Mouse (Mus musculus) CH12.LX (cell line): ENCODE measurements around the gene Tbpl2. TPM values are rescaled to one million over a fixed set of nuclear protein-coding genes. Genes with fewer than 3 reads are reported as not detected.

ENCODE experiments used
- DNase-seq: peaks from one replicate; pipeline ENCODE4 v3.0.0-alpha.2; 2013; ENCODE audit errors: extremely low read depth
- H3K27ac ChIP-seq: 2 replicates; pipeline ENCODE4 v1.5.1; 2012; ENCODE audit warnings: low read depth, mild to moderate bottlenecking, control low read depth, moderate library complexity; ENCODE audit not compliant: insufficient read depth
- H3K27me3 ChIP-seq: replicated peaks from 2 replicates; pipeline ENCODE3; 2012; ENCODE audit warnings: inconsistent platforms
- H3K36me3 ChIP-seq, 2 experiments: replicated peaks in 1 of 2; 2 replicates each; pipeline versions ENCODE3 to v1.6.1; 2012; ENCODE audit warnings: inconsistent platforms in 1 of 2, low read length in 1 of 2, mild to moderate bottlenecking in 1 of 2, mixed read lengths in 1 of 2, moderate library complexity in 1 of 2; ENCODE audit not compliant: control insufficient read depth in 1 of 2, insufficient read depth in 1 of 2
- H3K4me1 ChIP-seq, 2 experiments: 2 replicates each; pipeline ENCODE4 v1.6.1; 2012; ENCODE audit warnings: inconsistent platforms in 1 of 2, moderate library complexity in 1 of 2; ENCODE audit not compliant: insufficient read depth in 2 of 2, control insufficient read depth in 1 of 2
- H3K4me2 ChIP-seq: 2 replicates; pipeline ENCODE4 v1.6.1; 2012; ENCODE audit warnings: low read depth, mild to moderate bottlenecking, control low read depth; ENCODE audit not compliant: poor library complexity, insufficient read depth, severe bottlenecking
- H3K4me3 ChIP-seq, 3 experiments: fragments of 150-350 bp in 1 of 3; sonication (generic) in 1 of 3; replicated peaks in 1 of 3; 2 replicates each; pipeline versions ENCODE3 to v1.5.1; 2011 to 2012; ENCODE audit warnings: low read depth in 2 of 3, low read length in 2 of 3, mild to moderate bottlenecking in 2 of 3, moderate library complexity in 2 of 3, control low read depth in 1 of 3, improper control_type of control experiment in 1 of 3, inconsistent platforms in 1 of 3, mixed read lengths in 1 of 3; ENCODE audit not compliant: poor library complexity in 1 of 3
- H3K79me2 ChIP-seq: replicated peaks from 2 replicates; pipeline ENCODE4 v1.6.1; 2012; ENCODE audit warnings: mild to moderate bottlenecking, moderate library complexity; ENCODE audit not compliant: control insufficient read depth, poor library complexity, insufficient read depth, severe bottlenecking; ENCODE audit errors: extremely low read depth
- H3K9ac ChIP-seq: 2 replicates; pipeline ENCODE4 v1.6.1; 2012; ENCODE audit warnings: low read depth, mild to moderate bottlenecking, control low read depth, moderate library complexity; ENCODE audit not compliant: insufficient read depth
- H3K9me3 ChIP-seq: replicated peaks from 2 replicates; pipeline ENCODE3; 2012; ENCODE audit warnings: low read length, inconsistent platforms, mixed read lengths
- CHD1 ChIP-seq: IDR thresholded peaks from 2 replicates; pipeline ENCODE4 v1.6.1; 2012; ENCODE audit warnings: low read depth, low read length, improper control_type of control experiment, inconsistent platforms
- CHD2 ChIP-seq: IDR thresholded peaks from 2 replicates; pipeline ENCODE4 v1.6.1; 2011; ENCODE audit warnings: low read length, improper control_type of control experiment
- E2F4 ChIP-seq: IDR thresholded peaks from 2 replicates; pipeline ENCODE4 v1.6.1; 2011; ENCODE audit warnings: low read depth, low read length, improper control_type of control experiment; ENCODE audit not compliant: insufficient replicate concordance
- ETS1 ChIP-seq: conservative IDR thresholded peaks from 2 replicates; pipeline ENCODE4 v1.6.1; 2012; ENCODE audit warnings: low read depth, mild to moderate bottlenecking, inconsistent platforms, low read length, improper control_type of control experiment, moderate library complexity
- GABPA ChIP-seq: IDR thresholded peaks from 2 replicates; pipeline ENCODE4 v1.6.1; 2012; ENCODE audit warnings: low read depth, low read length, improper control_type of control experiment, inconsistent platforms; ENCODE audit not compliant: insufficient replicate concordance
- IRF4 ChIP-seq: IDR thresholded peaks from 2 replicates; pipeline ENCODE4 v1.6.1; 2014; ENCODE audit warnings: low read depth, mild to moderate bottlenecking, inconsistent platforms, low read length, improper control_type of control experiment
- JUN ChIP-seq: IDR thresholded peaks from 2 replicates; pipeline ENCODE4 v1.6.1; 2011; ENCODE audit warnings: low read depth, mild to moderate bottlenecking, low read length, improper control_type of control experiment, moderate library complexity; ENCODE audit not compliant: insufficient read depth
- JUND ChIP-seq: conservative IDR thresholded peaks from 2 replicates; pipeline ENCODE4 v1.6.1; 2011; ENCODE audit warnings: low read depth, low read length, improper control_type of control experiment
- KAT2A ChIP-seq: IDR thresholded peaks from 2 replicates; pipeline ENCODE4 v1.6.1; 2012; ENCODE audit warnings: low read length, improper control_type of control experiment, inconsistent platforms; ENCODE audit not compliant: insufficient replicate concordance
- MAFK ChIP-seq: IDR thresholded peaks from 2 replicates; pipeline ENCODE4 v1.6.1; 2011; ENCODE audit warnings: low read length, improper control_type of control experiment; ENCODE audit not compliant: insufficient replicate concordance
- MEF2A ChIP-seq: IDR thresholded peaks from 2 replicates; pipeline ENCODE4 v1.6.1; 2014; ENCODE audit warnings: low read depth, mild to moderate bottlenecking, inconsistent platforms, low read length, improper control_type of control experiment, borderline replicate concordance
- NELFE ChIP-seq: IDR thresholded peaks from 2 replicates; pipeline ENCODE4 v1.6.1; 2011; ENCODE audit warnings: low read depth, low read length, improper control_type of control experiment
- PAX5 ChIP-seq: IDR thresholded peaks from 2 replicates; pipeline ENCODE4 v1.6.1; 2012; ENCODE audit warnings: low read length, inconsistent platforms, mixed read lengths
- POLR2A ChIP-seq: IDR thresholded peaks from 2 replicates; pipeline ENCODE4 v1.6.1; 2011; ENCODE audit warnings: low read depth, mild to moderate bottlenecking, improper control_type of control experiment, low read length
- RAD21 ChIP-seq: IDR thresholded peaks from 2 replicates; pipeline ENCODE4 v1.6.1; 2011; ENCODE audit warnings: low read depth, mild to moderate bottlenecking, low read length, improper control_type of control experiment, moderate library complexity
- RCOR1 ChIP-seq: conservative IDR thresholded peaks from 2 replicates; pipeline ENCODE4 v1.6.1; 2012; ENCODE audit warnings: low read depth, mild to moderate bottlenecking, inconsistent platforms, low read length, improper control_type of control experiment
- SMC3 ChIP-seq: IDR thresholded peaks from 2 replicates; pipeline ENCODE4 v1.6.1; 2011; ENCODE audit warnings: low read depth, low read length, improper control_type of control experiment
- TBP ChIP-seq: conservative IDR thresholded peaks from 2 replicates; pipeline ENCODE4 v1.6.1; 2011; ENCODE audit warnings: low read depth, low read length, improper control_type of control experiment
- TCF12 ChIP-seq: IDR thresholded peaks from 2 replicates; pipeline ENCODE4 v1.6.1; 2014; ENCODE audit warnings: low read depth, mild to moderate bottlenecking, inconsistent platforms, low read length, improper control_type of control experiment
- USF2 ChIP-seq: conservative IDR thresholded peaks from 2 replicates; pipeline ENCODE4 v1.6.1; 2011; ENCODE audit warnings: low read depth, low read length, improper control_type of control experiment
- ZC3H11A ChIP-seq: IDR thresholded peaks from 2 replicates; pipeline ENCODE4 v1.6.1; 2012; ENCODE audit warnings: low read depth, mild to moderate bottlenecking, inconsistent platforms, low read length, improper control_type of control experiment
- ZKSCAN1 ChIP-seq: IDR thresholded peaks from 2 replicates; pipeline ENCODE4 v1.6.1; 2012; ENCODE audit warnings: low read depth, inconsistent platforms, low read length, improper control_type of control experiment, borderline replicate concordance
- ZMIZ1 ChIP-seq: IDR thresholded peaks from 2 replicates; pipeline ENCODE4 v1.6.1; 2012; ENCODE audit warnings: low read depth, mild to moderate bottlenecking, inconsistent platforms, low read length, improper control_type of control experiment
- ZNF384 ChIP-seq: IDR thresholded peaks from 2 replicates; pipeline ENCODE4 v1.6.1; 2012; ENCODE audit warnings: low read depth, low read length, improper control_type of control experiment, inconsistent platforms
- dilution Hi-C: fragments of 300-500 bp; cut with MboI; formaldehyde crosslinking; loops from 2 replicates; pipeline ENCODE4 v1.14.3; 2020; ENCODE audit warnings: low sequenced_read_pairs; ENCODE audit not compliant: extremely low pct_unique_long_range_greater_than_20kb, extremely low pct_ligation_motif_present
- in situ Hi-C: fragments of 300-500 bp; cut with MboI; formaldehyde crosslinking; loops from 3 replicates; pipeline ENCODE4 v1.14.3; 2019; ENCODE audit warnings: low sequenced_read_pairs, low pct_ligation_motif_present, low pct_unique_long_range_greater_than_20kb, mixed read lengths
- polyA plus RNA-seq: library from polyadenylated mRNA; unstranded; fragments of >175 nt; gene quantifications from 2 replicates; pipeline ENCODE4 v1.2.1, GENCODE M21; 2012; ENCODE audit warnings: low read depth; ENCODE audit not compliant: insufficient read length
- total RNA-seq, 2 experiments: library from RNA; depleted of rRNA; stranded (reverse); fragments of 300-350 nt in 1 of 2; fragments of >200 nt in 1 of 2; gene quantifications; 2 replicates each; pipeline ENCODE4 v1.2.3; 2012 to 2014

Gene Tbpl2
- total RNA-seq (2012; rRNA removed) (not detected in 2 replicates), total RNA-seq (2014; rRNA removed) (not detected in 2 replicates), polyA plus RNA-seq (not detected in 2 replicates)

GRCm38 (mm10) chr2:24096495-24096894 lies at the start of gene Tbpl2:
Tbpl2 (minus strand) TSS chr2:24096595.
- H3K9me3 ChIP-seq: no peaks in the 10 kb centered on the region
- dilution Hi-C loops (no loop called here), in situ Hi-C loops (no loop called here)
- no peak within 1 kb of the TSS for H3K27ac ChIP-seq
- TF ChIP-seq JUN (no peak), ZKSCAN1 (no peak), JUND (no peak), GABPA (no peak), MAFK (no peak), SMC3 (no peak), E2F4 (no peak), ETS1 (no peak), KAT2A (no peak), ZC3H11A (no peak), RCOR1 (no peak), PAX5 (no peak), POLR2A (no peak), USF2 (no peak)
- H3K36me3 ChIP-seq: no peaks in the 10 kb centered on the region
- H3K9ac ChIP-seq: no peak within 1 kb of the TSS
- H3K4me2 ChIP-seq: no peak within 1 kb of the TSS
- no peak for DNase-seq
- H3K4me3 ChIP-seq: no peak within 1 kb of the TSS
- no peaks in the 10 kb centered on the region for H3K27me3 ChIP-seq
- H3K4me1 ChIP-seq: no peaks in the 10 kb centered on the region
- no peaks in the 10 kb centered on the region for H3K79me2 ChIP-seq

- dilution Hi-C loops: no loop called here
Observed at GRCm38 (mm10) chr2:24134373-24134772, 38.0 kb upstream of the Tbpl2 start.

More at GRCm38 (mm10) chr2:24134373-24134772, 38.0 kb upstream of the Tbpl2 start:
- Histone ChIP-seq H3K4me2 (no peak overlapping the region), H3K9me3 (no peaks in the 10 kb centered on the region), H3K9ac (no peak overlapping the region), H3K36me3 (no peaks in the 10 kb centered on the region), H3K79me2 (no peaks in the 10 kb centered on the region), H3K4me1 (peaks cover 0 to 6% of the 10 kb centered on the region in 2 experiments; a peak in 1 of 4 replicates), H3K4me3 (no peak overlapping the region), H3K27ac (no peak overlapping the region), H3K27me3 (no peaks in the 10 kb centered on the region)
- TF ChIP-seq MAFK (no peak), TBP (no peak), CHD2 (no peak), CHD1 (no peak), TCF12 (no peak), NELFE (no peak), MEF2A (no peak), IRF4 (no peak), RCOR1 (no peak), ZNF384 (no peak), RAD21 (no peak), KAT2A (no peak), ZMIZ1 (no peak), ZC3H11A (no peak)
- in situ Hi-C loops: no loop called here
- DNase-seq: no peak
